Mouse (Mus musculus) T-helper 2 cell (primary cell): ENCODE data around the gene Mrpl58.

Source experiments
- in situ Hi-C: fragments of 300-600 bp; cut with MboI, MseI; formaldehyde crosslinking; loops from one replicate; pipeline ENCODE4 v1.15.1; 2025; ENCODE audit warnings: high pct_unique_total_duplicates

Gene Mrpl58

DNA sequence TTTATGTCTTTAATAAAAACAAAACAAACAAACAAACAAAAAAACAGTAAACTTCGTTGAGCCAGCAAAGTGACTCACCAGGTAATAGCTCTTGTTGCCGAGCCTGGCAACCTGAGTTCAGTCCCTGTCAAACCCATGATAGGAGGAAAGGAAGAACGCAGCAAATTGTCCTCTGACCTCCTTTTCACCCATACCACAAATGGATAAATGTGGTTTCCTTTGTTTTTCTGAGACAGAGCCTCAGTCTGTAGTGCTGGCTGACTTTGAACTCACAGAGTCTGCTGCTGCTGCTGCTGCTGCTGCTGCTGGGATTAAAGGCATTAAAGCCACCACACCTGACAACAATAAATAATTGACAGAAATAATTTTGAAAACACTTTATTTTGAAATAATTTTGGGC, 19.5 kb downstream of the Mrpl58 start:
- in situ Hi-C loops = no loop called here

DNA sequence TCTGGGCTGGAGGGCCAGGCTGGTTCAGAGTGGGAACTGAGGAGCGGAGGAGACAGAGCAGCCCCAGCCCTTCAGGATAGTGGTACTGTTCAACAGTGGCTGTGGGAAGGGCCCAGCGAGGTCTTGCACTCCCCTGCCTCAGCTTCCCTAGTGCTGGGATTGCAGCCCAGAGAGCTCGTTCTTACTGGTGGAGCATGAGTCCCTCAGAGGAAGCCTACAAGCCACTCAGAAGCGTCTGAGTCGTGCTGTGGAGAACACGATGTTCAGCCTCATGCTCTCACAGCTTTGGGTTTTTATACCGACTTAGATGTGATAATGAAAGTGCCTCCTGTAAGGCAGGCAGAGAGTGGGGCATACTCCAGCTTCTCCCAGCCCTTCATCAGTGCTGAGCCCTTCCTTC, 21.1 kb downstream of the Mrpl58 start:
- in situ Hi-C loops = no loop called here

DNA sequence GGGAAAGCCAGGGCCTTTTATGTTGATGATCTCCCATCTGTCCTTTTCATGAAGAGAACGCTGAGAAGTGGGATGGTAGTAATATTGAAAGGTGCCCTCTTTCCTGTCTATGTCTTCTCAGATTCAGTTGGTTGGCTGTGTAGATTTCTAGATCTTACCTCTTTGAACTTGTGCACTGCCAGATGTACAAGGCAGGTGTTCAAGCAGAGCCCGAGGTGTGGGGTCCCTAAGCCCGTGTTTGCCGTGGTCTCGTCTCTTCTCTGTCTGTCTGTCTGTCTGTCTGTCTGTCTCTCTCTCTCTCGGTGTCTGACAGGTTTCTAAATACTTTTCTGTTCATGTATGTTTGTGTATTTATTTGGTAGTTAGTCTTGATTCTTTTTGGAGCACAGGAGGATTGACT, 22.1 kb downstream of the Mrpl58 start:
- in situ Hi-C loops = no loop called here

DNA sequence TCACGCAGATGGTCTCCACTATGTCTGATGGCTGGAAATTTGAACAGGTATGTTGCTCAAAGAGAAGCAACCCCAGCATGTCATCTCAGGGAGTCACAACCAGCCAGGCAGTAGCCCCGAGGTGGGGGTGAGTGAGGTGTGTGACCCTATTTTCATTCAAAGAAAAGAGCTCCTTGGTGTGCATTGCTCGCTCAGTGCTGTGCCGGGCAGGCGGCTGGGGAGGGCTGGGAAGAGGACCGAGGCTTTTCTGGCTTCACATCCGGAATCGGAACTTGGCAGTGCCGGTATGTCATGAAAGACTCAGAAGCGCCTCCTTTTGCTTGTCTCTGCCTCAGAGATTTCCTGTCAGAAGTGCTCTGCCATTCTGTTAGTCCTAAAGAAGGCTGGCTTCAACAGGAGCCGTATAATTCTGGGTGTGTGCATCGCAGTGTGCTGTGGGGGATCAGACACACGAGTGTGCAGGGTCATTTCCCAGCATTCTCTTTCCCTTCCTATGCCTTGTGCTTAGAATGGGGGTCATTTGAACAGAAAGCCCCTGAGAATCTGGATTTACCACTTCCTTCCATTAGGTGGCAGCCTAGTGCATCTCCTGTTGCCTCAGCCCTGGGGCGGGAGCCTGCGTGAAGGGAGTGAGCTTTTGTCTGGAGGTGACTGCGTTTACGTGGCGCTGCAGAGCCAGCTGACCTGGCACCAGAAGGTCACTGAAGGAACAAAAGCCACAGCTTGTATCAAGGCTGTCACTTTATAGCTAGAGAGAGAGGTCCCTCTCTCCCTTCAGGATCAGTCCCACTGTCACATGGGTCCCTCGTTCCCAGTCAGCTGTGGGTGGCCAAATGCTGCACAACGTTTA, 24.2 kb downstream of the Mrpl58 start:
- in situ Hi-C loops = no loop called here

DNA sequence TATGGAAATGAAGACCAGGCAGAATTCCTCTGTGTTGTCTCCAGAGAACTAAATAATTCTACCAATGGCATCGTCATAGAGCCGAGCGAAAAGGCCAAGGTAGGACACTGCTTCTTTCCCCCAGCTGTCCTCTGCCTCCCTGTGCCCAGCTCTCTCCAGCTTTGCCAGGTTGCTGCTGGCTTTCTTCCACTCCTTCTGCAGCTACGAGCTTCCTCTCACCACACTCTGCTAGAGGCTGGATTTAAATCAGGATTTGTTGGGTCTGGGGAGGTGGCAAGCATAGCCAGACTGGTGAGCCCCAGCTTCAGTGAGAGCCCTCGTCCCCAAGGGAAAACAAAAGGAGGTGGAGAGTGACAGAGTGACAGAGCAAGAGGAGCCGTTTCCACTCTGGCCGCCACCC, 25.8 kb downstream of the Mrpl58 start:
- in situ Hi-C loops = no loop called here

DNA sequence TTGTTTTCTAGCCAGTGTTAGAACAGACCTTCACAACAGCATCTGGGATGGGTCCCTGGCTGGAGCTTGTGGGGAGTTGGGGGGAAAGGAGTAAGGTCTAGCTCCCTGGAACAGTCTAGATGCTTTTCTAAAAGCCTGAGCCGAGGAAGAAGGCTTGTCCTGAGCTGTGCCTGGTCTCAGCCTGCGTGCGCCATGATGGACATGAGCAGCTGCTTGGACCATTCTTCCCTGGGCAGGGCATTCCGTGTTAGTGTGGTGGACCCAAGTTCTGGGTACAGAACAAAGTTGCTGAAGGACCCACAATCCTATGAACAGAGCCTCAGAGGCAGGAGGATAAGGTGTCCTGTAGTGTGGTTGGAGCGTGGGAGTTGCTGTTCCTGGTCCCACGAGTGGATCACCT, 27.0 kb downstream of the Mrpl58 start:
- in situ Hi-C loops = loop anchor here (5.0 kb wide), 1 partner anchor 42 kb away; no protein-coding TSS in a partner anchor

DNA sequence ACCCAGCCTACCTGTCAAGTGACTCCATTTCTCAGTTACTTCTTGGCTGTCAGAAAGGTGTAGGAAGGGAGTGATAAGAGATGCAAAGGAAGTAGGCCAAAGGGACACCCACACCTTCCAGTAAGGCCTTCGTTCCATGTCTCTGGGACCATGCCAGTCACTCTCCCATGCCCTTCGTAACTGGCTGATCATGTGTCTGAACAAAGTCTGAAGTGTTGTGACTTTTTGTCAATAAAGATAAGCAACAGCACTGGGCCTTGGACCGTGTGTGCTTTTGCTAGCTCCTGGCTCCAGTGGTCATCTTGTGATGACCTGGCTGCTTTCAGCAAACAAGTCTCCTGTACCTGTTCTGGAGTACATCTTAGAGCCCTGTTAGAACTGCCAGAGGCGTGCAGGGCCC, 29.3 kb downstream of the Mrpl58 start:
- in situ Hi-C loops = loop anchor here (5.0 kb wide), 1 partner anchor 39 kb away; no protein-coding TSS in a partner anchor

DNA sequence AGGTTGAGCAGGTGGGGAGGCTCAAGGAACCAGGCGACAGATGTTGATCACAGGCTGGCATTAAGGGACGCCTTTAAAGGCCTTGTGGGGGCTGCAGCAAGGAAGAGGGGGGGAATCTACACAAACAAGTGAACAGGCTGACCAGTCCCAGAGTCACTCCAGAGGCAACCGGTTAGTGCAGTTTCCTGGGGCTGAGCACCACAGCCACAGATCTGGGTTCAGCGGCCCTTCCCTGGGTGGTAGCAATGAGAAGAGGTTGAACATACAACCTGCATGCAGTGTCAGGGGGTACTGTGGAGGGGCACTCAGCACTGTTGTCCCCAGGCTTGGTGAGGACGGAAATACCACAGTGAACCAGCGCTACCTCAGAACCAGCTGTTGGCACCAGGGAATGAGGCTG, 29.8 kb downstream of the Mrpl58 start:
- in situ Hi-C loops = loop anchor here (5.0 kb wide), 1 partner anchor 39 kb away; no protein-coding TSS in a partner anchor

DNA sequence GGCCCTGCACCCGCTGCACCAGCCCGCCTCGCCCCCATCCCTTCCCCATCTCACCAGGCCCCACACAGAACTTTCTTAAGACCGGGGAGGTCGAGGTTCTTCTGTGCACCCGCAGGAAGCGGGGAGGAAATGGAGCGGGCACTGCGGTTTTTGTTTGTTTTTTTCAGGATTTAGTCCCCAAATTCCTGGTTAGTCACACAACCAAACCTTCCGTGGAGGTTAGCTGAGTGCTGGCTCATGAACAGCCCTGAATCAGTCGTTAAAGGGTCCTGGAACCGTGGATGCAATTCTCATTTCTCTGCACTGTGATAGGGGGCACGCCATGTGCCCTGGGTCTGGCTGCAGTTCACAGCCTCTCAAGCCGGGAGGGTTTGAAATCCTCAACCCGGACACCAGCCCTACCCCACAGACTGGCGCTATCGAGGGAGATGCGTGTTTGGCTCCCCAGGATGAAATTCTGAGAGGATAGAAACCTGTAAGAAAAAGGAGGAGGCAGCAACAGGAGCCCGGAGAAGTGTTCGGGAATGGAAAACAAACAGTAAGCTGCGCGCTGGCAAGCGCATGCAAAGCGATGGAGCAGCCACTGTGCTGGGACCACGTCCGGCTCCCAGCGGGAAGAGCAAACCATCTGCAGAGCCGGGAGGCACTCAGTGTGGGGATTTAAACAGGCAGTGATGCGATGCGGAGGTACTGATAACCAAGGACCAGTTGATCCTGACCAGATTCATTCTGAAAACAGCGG, 32.2 kb downstream of the Mrpl58 start:
- in situ Hi-C loops = no loop called here

DNA sequence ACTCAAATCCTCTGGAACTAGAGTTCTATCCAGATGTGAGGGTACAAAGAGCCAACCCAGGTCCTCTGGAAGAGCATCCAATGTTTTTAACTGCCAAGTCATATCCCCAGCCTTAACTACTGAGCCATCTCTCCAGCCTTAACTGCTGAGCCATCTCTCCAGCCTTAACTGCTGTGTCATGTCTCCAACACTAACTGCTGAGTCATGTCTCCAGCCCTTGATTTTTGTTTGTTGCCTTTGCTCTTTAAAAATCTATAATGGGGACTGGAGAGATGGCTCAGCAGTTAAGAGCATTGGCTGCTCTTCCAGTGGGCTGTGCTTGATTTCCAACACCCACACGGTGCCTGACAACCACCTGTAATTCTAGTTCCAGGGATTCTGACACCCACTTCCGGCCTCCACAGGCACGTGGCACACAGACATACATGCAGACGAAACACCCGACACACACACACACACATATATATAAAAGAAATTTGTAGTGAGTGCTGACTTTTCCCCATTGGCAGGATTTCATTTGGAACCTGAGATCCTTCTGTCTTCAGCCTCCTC, 34.1 kb downstream of the Mrpl58 start:
- in situ Hi-C loops = no loop called here

DNA sequence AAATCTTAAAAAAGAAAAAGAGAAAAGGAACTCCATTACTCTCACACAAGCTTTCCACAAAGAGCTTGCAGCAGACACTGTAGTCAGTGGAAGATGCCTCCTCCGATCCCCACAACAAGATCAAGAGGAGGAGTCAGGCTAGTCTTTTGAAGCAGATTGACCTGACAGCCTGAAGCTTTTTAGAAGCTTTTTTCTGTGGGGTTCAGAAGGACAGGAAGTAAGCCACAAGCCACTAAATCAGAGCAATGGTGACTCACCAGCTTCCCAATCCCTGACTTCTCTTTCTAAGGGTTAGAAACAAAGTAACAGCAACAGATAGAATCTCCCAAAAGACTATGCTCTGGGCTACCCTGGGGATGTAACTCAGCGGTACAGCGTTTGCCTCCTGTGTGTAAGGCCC, 35.8 kb downstream of the Mrpl58 start:
- in situ Hi-C loops = no loop called here

DNA sequence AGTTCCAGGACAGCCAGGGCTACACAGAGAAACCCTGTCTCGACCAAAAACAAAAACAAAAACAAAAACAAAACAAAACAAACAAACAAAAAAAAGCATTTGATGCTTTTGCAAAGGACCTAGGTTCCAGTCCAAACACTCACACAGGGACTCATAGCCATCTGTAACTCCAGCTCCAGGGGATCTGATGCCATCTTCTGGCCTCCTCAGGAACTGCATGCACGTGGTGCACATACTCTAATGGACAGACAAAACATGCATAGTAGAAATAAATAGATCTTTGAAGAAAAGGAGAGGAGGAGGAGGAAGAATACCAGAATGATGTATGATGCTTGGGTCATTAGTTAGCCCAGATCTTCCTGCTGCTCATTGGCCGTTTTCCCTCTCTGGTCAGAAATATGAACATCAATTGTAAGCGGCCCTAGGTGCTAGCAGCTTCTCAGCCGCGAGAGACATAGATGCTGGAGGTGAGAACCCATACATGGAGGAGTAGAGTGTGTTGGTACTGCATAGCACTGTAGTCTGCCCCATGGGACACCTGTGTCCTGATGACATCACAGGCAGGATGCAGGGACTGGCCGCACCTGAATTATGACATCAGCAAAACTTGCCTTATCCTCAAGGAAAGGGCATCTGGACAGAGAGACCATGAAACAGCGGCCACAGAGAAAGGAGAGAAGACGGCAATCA, 36.5 kb downstream of the Mrpl58 start, which contains the start of gene Trim80:
Gene Trim80, plus strand, starts transcription at position 640 of the 690 bp plus-strand sequence.
- in situ Hi-C loops = no loop called here

DNA sequence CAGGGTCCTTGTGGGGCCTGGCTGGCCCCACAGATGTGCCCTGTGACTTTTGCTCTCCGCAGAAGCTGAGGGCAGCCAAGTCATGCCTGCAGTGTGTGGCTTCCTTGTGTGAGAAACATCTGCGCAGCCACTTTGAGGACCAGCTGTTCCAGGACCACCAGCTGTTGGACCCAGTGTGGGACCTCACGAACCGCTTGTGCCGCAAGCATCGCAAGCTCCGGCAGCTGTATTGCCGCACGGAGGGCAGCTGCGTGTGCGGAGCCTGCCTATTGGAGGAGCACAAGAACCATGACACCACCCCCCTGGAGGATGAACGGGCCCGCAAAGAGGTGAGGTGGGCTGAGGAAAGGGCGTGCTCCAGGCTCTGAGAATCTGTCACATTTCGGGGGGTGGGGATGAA, 37.9 kb downstream of the Mrpl58 start:
- in situ Hi-C loops = no loop called here

DNA sequence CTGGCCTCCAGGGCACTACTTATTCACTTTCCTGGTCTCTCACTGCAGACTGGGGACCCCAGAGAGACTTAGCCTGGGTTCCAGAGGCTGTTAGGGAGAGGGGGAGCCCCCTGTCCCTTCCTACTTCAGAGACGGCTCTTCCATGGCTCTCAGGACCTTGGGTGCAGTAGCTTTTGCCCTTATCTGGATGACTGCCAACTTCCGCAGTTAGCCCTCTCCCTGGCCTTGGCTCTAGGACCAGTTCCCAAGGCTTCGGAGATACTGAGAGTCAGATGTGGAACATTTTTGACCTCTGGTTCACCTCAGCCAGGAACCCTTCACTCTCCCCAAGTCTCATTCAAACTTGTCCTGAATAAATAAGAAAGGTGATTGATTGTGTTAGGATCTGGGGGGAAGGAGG, 43.4 kb downstream of the Mrpl58 start:
- in situ Hi-C loops = no loop called here

DNA sequence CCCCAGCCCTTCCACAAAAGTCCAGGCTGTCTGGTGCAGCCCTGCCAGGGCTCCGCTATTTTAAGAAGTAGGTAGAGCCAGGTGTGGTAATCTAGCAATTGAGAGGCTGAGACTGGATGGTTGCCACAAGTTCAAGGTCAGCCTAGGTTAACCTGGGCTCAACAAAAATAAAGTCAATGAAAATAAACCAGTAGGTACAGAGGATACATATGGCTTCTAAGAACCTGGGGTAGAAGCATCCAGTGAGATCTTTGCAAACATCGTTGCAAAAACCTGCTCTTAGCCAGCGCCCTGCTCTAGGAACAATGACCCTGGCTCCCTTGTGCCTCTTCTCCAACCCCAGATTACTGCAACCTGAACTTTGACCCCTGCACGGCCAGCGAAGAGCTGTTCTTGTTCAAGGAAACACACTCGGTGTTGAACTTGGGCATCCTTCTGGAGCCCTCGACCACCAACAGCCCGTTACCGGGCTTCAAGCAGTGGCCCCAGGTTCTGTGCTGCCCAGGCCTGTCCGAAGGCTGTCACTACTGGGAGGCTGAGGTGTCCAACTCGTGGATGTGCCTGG, 43.9 kb downstream of the Mrpl58 start:
- in situ Hi-C loops = no loop called here

DNA sequence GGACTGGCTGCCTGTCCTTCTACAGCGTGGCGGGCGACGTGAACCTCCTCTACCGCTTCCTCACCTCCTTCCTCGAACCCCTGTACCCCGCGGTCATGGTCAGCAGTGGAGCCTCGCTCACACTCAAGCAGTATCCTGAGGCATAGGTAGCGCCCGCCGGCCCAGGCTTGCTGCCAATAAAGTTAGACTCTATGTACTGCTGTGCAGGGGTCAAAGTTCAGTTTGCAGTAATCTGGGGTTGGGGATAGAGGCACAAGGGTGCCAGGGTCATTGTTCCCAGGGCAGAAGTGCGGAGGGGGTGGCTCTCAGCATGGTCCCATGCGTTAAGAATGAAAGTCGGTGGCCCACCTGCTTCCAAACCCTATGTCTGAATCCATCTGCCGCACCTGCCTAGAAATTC, 44.5 kb downstream of the Mrpl58 start:
- in situ Hi-C loops = no loop called here

DNA sequence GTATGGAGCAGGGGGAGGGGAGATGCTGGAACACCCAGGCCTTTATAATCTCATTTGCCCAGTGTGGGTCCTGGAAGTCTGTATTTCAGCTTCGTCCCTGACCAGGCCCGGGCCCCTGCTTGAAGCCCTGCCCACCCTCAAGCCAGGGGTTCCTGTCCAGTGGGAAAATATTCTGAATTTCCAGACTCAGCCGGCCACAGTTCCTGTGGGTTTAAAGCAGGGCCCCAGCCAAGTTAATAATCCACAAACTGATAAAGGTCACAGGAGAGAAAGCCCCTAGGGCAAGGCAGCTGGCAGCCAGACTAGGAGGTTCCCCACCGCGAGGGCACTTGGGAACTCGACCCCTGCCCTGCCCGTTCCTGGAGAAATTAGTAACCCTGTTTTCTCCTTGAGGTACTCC, 45.4 kb downstream of the Mrpl58 start:
- in situ Hi-C loops = no loop called here

DNA sequence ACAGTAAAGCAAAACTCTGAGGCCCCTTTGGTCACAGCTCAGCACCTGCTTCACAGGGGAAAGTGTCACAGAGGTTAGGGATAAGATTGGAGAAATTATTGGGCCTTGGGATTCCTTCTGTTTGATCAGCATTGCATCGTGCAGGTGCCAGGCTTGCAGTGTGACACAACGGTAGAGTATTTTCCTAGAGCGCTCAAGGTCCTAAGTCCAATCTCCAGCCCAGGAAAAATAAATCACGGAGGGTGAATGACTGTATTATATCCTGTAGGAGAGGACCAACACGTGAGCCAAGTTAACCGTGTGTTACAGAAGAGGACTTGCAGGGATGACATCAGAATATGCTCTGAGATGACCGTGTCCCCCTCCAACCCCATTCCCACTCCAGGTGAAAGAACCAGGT, 46.6 kb downstream of the Mrpl58 start:
- in situ Hi-C loops = no loop called here

DNA sequence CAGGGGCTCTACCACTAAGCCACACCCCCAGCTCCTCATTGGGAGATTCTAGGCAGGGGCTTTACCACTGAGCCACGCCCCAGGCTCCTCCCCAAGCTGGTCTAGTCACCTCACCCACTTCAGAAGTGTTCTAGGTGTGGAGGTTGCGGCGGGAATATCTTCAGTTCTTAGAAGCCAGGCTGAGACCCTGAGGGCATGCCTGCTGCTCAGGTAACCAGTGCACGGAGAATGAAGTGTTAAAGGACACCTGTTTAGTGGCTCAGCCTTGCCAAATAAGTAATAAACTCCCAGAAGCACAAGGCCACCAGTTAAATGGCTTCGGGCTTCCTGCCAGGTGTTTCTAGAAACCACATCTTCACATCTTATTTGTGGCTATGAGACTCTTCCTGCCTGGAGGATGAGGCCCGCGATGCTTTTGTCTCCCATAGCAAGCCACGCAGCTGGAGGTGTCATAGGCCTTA, 48.3 kb downstream of the Mrpl58 start:
- in situ Hi-C loops = no loop called here

DNA sequence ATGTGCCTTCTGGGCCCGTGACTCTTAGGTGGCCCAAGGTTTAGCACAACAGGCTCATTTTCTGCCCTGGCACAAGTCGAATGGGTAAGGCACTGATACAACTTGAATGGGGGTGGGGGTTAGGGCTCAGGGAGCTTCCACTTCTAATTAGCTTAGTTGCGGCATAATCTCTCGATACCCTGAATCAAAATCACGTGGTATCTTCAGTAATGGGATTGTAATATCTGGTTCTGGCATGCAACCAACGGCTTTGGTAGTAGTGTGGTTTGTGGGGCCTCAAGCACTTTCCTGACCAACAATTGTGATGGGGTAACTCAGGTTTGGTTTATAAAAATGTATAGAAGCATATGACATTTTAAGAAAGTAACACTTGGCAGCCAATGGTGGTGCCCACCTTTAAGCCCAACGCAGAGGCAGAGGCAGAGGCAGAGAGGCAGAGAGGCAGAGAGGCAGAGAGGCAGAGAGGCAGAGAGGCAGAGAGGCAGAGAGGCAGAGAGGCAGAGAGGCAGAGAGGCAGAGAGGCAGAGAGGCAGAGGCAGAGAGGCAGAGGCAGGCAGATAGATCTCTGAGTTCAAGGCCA, 48.8 kb downstream of the Mrpl58 start:
- in situ Hi-C loops = no loop called here

DNA sequence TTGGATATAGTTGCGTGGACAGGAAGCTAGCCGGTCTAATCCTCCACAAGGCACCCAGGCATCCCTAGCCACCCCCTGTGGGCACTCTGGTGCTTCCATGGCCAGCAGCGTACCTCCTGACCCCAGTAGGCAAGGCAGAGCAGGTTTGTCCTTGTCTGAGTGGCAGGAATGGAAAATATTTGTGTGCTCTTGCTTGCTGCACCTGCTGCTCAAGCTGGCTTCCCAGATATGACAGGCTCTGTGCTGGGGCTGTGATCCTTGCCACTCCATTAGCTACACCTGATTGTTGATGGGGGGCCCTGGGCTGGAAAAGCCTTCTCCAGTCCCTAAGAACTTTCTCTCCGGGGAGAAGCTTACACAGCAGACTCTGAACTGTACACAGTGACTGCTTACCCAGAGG, 49.8 kb downstream of the Mrpl58 start:
- in situ Hi-C loops = no loop called here
